Mouse (Mus musculus): Measurements from ENCODE around the gene Dnajc16.

DNA sequence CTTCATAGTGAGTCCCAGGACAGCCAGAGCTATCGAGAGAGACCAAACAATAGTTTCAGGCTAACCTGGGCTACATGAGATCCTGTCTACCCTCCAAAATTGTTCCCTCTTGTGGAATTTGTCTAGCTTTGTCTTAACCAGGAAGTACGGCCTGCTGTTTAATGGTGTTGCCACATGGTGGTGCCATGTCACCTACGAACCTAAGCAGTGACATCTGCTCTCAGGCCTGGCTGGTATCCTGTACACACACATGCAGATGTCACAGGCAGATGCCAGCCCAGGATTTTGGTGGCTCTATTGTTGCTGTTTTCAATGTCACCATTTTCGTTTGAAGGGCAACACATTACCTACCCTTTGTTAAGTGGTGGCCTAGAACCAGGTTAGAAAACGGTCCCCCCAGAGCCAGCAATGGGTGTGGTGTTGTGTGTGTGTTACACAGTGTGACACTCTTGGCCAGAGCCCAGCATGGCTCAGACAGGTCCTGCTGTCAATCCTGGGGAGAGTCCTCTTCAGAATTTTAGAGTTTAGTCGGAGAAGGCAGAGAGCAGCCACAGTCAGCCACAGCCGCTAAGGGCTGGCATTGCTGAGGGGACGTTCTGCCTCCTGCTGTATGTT is 19.2 kb upstream of the Dnajc16 start:
- TF ChIP-seq POLR2A (IDR thresholded peaks at IDR 0.05; ENCODE audit: borderline replicate concordance, extremely low read depth, low read depth, low read length) (no peak), CTCF (IDR thresholded peaks at IDR 0.05; ENCODE audit: insufficient read depth, low read length) (peak; percentile 77)

All from lung, adult 2 months (tissue).